Mouse (Mus musculus): ENCODE measurements around the gene Iqcd.

Iqcd gene

GRCm38 (mm10) chr5:120588569-120589094 is at the start of gene Iqcd, which contains the start of gene Tpcn1:
Iqcd (plus strand) TSS chr5:120589016.
Tpcn1 (minus strand) TSS chr5:120588673.
- peak; percentile 100 for DNase-seq

- no peak for DNase-seq
These were observed 40.5 kb upstream of the Iqcd start for GRCm38 (mm10) chr5:120548236-120548850.

GRCm38 (mm10) chr5:120550137-120550536 is 38.7 kb upstream of the Iqcd start:
- DNase-seq, result no peak

GRCm38 (mm10) chr5:120550673-120551072 is 38.1 kb upstream of the Iqcd start:
- DNase-seq, result no peak

GRCm38 (mm10) chr5:120555871-120556270 is 32.9 kb upstream of the Iqcd start:
- no peak for DNase-seq

GRCm38 (mm10) chr5:120558041-120558440 is 30.8 kb upstream of the Iqcd start:
- no peak for DNase-seq

GRCm38 (mm10) chr5:120558762-120559161 is 30.1 kb upstream of the Iqcd start:
- DNase-seq, result no peak

GRCm38 (mm10) chr5:120560129-120560615 is 28.6 kb upstream of the Iqcd start:
- DNase-seq, result peak; percentile 59 to 60

GRCm38 (mm10) chr5:120560616-120561311 is 28.1 kb upstream of the Iqcd start:
- peak; percentile 91 to 94 for DNase-seq

- peak in 1 of 2 experiments; percentile 33 for DNase-seq
These were observed 25.6 kb upstream of the Iqcd start for GRCm38 (mm10) chr5:120562956-120563913.

- DNase-seq, result no peak
These were observed 24.9 kb upstream of the Iqcd start for GRCm38 (mm10) chr5:120563914-120564311.

- DNase-seq, result peak in 1 of 2 experiments; percentile 44
These were observed 23.5 kb upstream of the Iqcd start for GRCm38 (mm10) chr5:120565171-120565905.

- DNase-seq, result peak; percentile 91 to 94
These were observed 22.7 kb upstream of the Iqcd start for GRCm38 (mm10) chr5:120566101-120566500.

GRCm38 (mm10) chr5:120566681-120567252 is 22.0 kb upstream of the Iqcd start:
- peak; percentile 75 for DNase-seq

GRCm38 (mm10) chr5:120567253-120567701 is 21.5 kb upstream of the Iqcd start:
- peak; percentile 80 to 85 for DNase-seq

GRCm38 (mm10) chr5:120567761-120568211 is 21.0 kb upstream of the Iqcd start:
- DNase-seq, result peak; percentile 65 to 68

GRCm38 (mm10) chr5:120568336-120568768 is 20.5 kb upstream of the Iqcd start:
- DNase-seq, result peak; percentile 86 to 89

- no peak for DNase-seq
These were observed 19.9 kb upstream of the Iqcd start for GRCm38 (mm10) chr5:120568964-120569363.

GRCm38 (mm10) chr5:120569791-120570190 is 19.0 kb upstream of the Iqcd start:
- no peak for DNase-seq

- DNase-seq, result no peak
These were observed 18.4 kb upstream of the Iqcd start for GRCm38 (mm10) chr5:120570289-120570897.

Measured in cerebellum, postnatal 10 days (tissue).